Mouse (Mus musculus) brown adipose tissue, adult 24 weeks (tissue): Measurements from ENCODE around the gene Tcp11. TPM values are rescaled to one million over a fixed set of nuclear protein-coding genes. Genes with fewer than 3 reads are reported as not detected.
A peak's percentile ranks its signal among the peaks of the same experiment; 100 is the strongest.

Experiments used
- H3K27ac ChIP-seq: fragments of 200-500 bp; replicated peaks from 2 replicates; pipeline ENCODE4 v1.5.1; 2012; ENCODE audit warnings: low read depth, mild to moderate bottlenecking, low read length
- H3K4me1 ChIP-seq: fragments of 200-500 bp; 2 replicates; pipeline ENCODE4 v1.6.1; 2012; ENCODE audit warnings: low read length, mixed read lengths; ENCODE audit not compliant: control insufficient read depth, insufficient read depth, insufficient read length
- H3K4me3 ChIP-seq: fragments of 200-500 bp; 2 replicates; pipeline ENCODE4 v1.5.1; 2012; ENCODE audit warnings: low read depth, mild to moderate bottlenecking, low read length, moderate library complexity; ENCODE audit not compliant: insufficient read depth
- polyA plus RNA-seq: library from polyadenylated mRNA; stranded (reverse); fragments of >200 nt; gene quantifications from 2 replicates; pipeline ENCODE4 v1.2.4, GENCODE M21; 2012; ENCODE audit not compliant: missing spikeins, insufficient read depth, insufficient read length

The Tcp11 gene
- polyA plus RNA-seq, 1 experiment = not detected

- Histone ChIP-seq H3K4me3 (no peak overlapping the region), H3K4me1 (peaks cover 72% of the 10 kb centered on the region), H3K27ac (peak overlapping the region; percentile 61)
Measured at GRCm38 (mm10) chr17:28019785-28020696, 60.4 kb downstream of the Tcp11 start.

GRCm38 (mm10) chr17:28018776-28019175 lies 61.7 kb downstream of the Tcp11 start:
- peak overlapping the region; percentile 61; the same call in 1 of the 2 replicates for H3K27ac ChIP-seq
- peaks cover 66% of the 10 kb centered on the region for H3K4me1 ChIP-seq
- H3K4me3 ChIP-seq = no peak overlapping the region

GRCm38 (mm10) chr17:28018344-28018743 lies 62.1 kb downstream of the Tcp11 start:
- Histone ChIP-seq H3K4me3 (no peak overlapping the region), H3K4me1 (peaks cover 66% of the 10 kb centered on the region), H3K27ac (no peak overlapping the region)

Other genes with a start within 250 kb of the Tcp11 start
- gene Snrpc, start 242.5 kb downstream of the Tcp11 start, polyA plus RNA-seq = 50.9 and 79.9 TPM in 2 replicates
- gene Uhrf1bp1, start 224.2 kb downstream of the Tcp11 start, polyA plus RNA-seq = 6.1 and 11.2 TPM in 2 replicates
- gene Anks1, start 171.3 kb downstream of the Tcp11 start, polyA plus RNA-seq = 14.0 and 18.0 TPM in 2 replicates
- 22.7 and 28.8 TPM in 2 replicates for gene Taf11, start 170.8 kb downstream of the Tcp11 start, polyA plus RNA-seq
- gene Scube3, start 61.5 kb upstream of the Tcp11 start, polyA plus RNA-seq = not detected in 2 replicates
- gene Zfp523, start 96.5 kb upstream of the Tcp11 start, polyA plus RNA-seq = 6.1 and 12.0 TPM in 2 replicates
- 0.71 and 2.1 TPM in 2 replicates for gene Def6, start 127.1 kb upstream of the Tcp11 start, polyA plus RNA-seq
- 14.2 and 15.2 TPM in 2 replicates for gene Ppard, start 152.1 kb upstream of the Tcp11 start, polyA plus RNA-seq
- 5.0 and 9.9 TPM in 2 replicates for gene Fance, start 232.9 kb upstream of the Tcp11 start, polyA plus RNA-seq
- gene Rpl10a, start 247.8 kb upstream of the Tcp11 start, polyA plus RNA-seq = 196 and 332 TPM in 2 replicates